Mouse (Mus musculus) intestine, postnatal 0 days (tissue): ENCODE data around the gene Man1c1. TPM values are rescaled to one million over a fixed set of nuclear protein-coding genes. Genes with fewer than 3 reads are reported as not detected.

Experiments
- ATAC-seq: fragments of 200-750 bp; cut with Nextera tagmentation; 2 replicates; pipeline ENCODE4 v1.8.0; 2017; ENCODE audit warnings: mild to moderate bottlenecking, moderate TSS enrichment, moderate library complexity
- H3K27ac ChIP-seq: fragments of 300-500 bp; sonication (generic); 2 replicates; pipeline ENCODE4 v1.5.1; 2014; ENCODE audit warnings: mild to moderate bottlenecking, low read depth, low read length, moderate library complexity
- H3K27me3 ChIP-seq: fragments of 300-500 bp; sonication (generic); replicated peaks from 2 replicates; pipeline ENCODE4 v1.6.1; 2014; ENCODE audit warnings: low read length, mixed read lengths; ENCODE audit not compliant: control insufficient read depth, insufficient read depth
- H3K36me3 ChIP-seq: fragments of 300-500 bp; sonication (generic); 2 replicates; pipeline ENCODE4 v1.6.1; 2014; ENCODE audit warnings: mild to moderate bottlenecking, moderate library complexity; ENCODE audit not compliant: control insufficient read depth, insufficient read depth
- H3K4me1 ChIP-seq: fragments of 300-500 bp; sonication (generic); replicated peaks from 2 replicates; pipeline ENCODE4 v1.6.1; 2014; ENCODE audit warnings: antibody characterized with exemption, low read length, mixed read lengths; ENCODE audit not compliant: control insufficient read depth, insufficient read depth
- H3K4me2 ChIP-seq: fragments of 300-500 bp; sonication (generic); replicated peaks from 2 replicates; pipeline ENCODE4 v1.6.1; 2014; ENCODE audit warnings: low read depth, mild to moderate bottlenecking, moderate library complexity
- H3K4me3 ChIP-seq: fragments of 300-500 bp; sonication (generic); 2 replicates; pipeline ENCODE4 v1.5.1; 2014; ENCODE audit warnings: low read depth, low read length
- H3K9ac ChIP-seq: fragments of 300-500 bp; sonication (generic); 2 replicates; pipeline ENCODE4 v1.6.1; 2014; ENCODE audit warnings: mild to moderate bottlenecking, low read depth, low read length
- H3K9me3 ChIP-seq: fragments of 300-500 bp; sonication (generic); 2 replicates; pipeline ENCODE4 v1.6.1; 2016; ENCODE audit warnings: mixed run types; ENCODE audit not compliant: control insufficient read depth
- CTCF ChIP-seq: sonication (generic); IDR thresholded peaks from 2 replicates; pipeline ENCODE4 v1.5.1; 2016; ENCODE audit warnings: low read depth, mild to moderate bottlenecking, control low read depth, antibody characterized with exemption, moderate library complexity
- WGBS: fragments of 180-500 bp; shearing (Covaris S2); extraction: QIAGEN DNeasy Blood & Tissue Kit; methylation state at CpG from one replicate; pipeline ENCODE4 v1.1.7; 2014; 5-methylcytosine and 5-hydroxymethylcytosine counted together
- polyA plus RNA-seq: library from polyadenylated mRNA; unstranded; fragments of >200 nt; fragmentation: Nextera tagmentation; extraction: Ambion mirVana; gene quantifications from 2 replicates; pipeline ENCODE4 v1.2.1, GENCODE M21; 2015

Gene Man1c1
- polyA plus RNA-seq, 1 experiment from 2014 or later, result 1.7 TPM

DNA sequence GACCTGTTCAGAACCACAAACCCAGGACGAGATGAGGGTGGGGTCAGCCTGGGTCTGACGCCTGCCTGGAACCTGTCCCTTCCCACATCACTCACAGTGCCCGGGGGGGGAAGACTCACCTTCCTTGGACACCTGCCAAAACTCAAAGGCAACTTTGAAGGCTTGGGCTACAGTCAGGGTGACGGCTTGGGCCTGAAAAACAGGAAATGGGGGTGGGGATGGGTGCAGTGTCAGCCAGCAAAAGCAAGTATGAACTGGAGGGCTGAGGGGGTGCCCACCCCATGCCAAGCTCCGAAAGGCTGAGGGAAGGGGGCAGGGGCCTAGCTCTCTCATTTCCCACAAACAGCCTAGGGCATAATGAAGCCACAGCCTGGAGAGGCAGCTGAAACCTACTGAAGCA, 46.2 kb upstream of the Man1c1 start:
- no peaks in the 10 kb centered on the region for H3K9me3 ChIP-seq
- 56% methylated on average over 5 of the region's 5 CpGs for WGBS
- H3K27ac ChIP-seq, result no peak overlapping the region
- no peaks in the 10 kb centered on the region for H3K27me3 ChIP-seq
- no peak overlapping the region for H3K9ac ChIP-seq
- no peaks in the 10 kb centered on the region for H3K4me1 ChIP-seq
- no peak for ATAC-seq
- H3K4me2 ChIP-seq, result no peak overlapping the region
- no peak for TF ChIP-seq CTCF
- peaks cover 41% of the 10 kb centered on the region for H3K36me3 ChIP-seq
- no peak overlapping the region for H3K4me3 ChIP-seq

GRCm38 (mm10) chr4:134749301-134750030, 45.4 kb upstream of the Man1c1 start:
- H3K9me3 ChIP-seq, result no peaks in the 10 kb centered on the region
- H3K27me3 ChIP-seq, result no peaks in the 10 kb centered on the region
- no peak overlapping the region for H3K9ac ChIP-seq
- no peak overlapping the region for H3K27ac ChIP-seq
- no peak overlapping the region for H3K4me2 ChIP-seq
- no peaks in the 10 kb centered on the region for H3K4me1 ChIP-seq
- peak; percentile 39 for ATAC-seq
- TF ChIP-seq CTCF, result peak; percentile 73
- no peak overlapping the region for H3K4me3 ChIP-seq
- 62% methylated on average over 21 of the region's 21 CpGs for WGBS
- peaks cover 41% of the 10 kb centered on the region for H3K36me3 ChIP-seq

DNA sequence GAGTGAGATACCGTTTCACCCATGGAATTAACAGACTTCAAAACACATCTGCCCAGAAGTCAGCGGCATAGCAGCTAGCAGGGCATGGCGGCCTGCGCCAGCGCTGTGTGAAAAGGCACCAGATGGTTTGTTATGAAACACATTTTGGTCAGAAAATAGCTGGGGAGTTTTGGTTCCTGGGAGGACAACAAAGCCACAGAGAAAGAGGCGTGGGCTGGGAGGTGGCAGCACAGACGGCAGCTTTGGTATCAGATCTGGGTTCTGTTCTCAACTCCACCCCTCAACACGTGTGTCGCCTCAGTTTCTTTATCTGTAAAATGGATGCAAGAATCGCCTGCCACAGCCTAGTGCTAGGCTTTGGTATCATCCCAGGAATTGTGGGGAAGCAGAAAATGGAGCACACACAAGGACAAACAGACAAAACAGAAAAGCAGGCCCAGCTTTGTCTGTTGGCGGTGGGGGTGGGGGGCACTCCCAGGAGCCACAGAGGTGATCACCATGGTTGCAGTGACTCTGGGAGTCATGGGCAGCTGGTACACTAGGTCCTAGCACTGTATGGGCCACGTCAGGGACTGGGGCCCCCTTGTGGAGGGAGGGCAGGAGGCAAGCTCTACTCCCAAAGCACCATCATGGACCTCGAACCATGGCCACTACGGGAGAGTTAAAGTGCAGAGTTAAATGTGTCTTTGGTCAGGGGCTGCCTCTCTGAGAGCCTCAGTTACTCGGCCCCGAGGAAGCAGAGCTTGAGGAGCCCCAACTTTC, 42.0 kb upstream of the Man1c1 start:
- peaks cover 47% of the 10 kb centered on the region for H3K36me3 ChIP-seq
- H3K4me3 ChIP-seq, result no peak overlapping the region
- peak; percentile 60 for TF ChIP-seq CTCF
- H3K9me3 ChIP-seq, result no peaks in the 10 kb centered on the region
- no peak overlapping the region for H3K27ac ChIP-seq
- H3K4me2 ChIP-seq, result no peak overlapping the region
- ATAC-seq, result no peak
- no peak overlapping the region for H3K9ac ChIP-seq
- H3K4me1 ChIP-seq, result no peaks in the 10 kb centered on the region
- H3K27me3 ChIP-seq, result no peaks in the 10 kb centered on the region
- 86% methylated on average over 16 of the region's 16 CpGs for WGBS

- WGBS, result 73% methylated on average over 16 of the region's 16 CpGs
- Histone ChIP-seq H3K27me3 (no peaks in the 10 kb centered on the region), H3K4me3 (no peak overlapping the region), H3K36me3 (peaks cover 41% of the 10 kb centered on the region), H3K4me2 (no peak overlapping the region), H3K9me3 (no peaks in the 10 kb centered on the region), H3K27ac (no peak overlapping the region), H3K9ac (no peak overlapping the region), H3K4me1 (no peaks in the 10 kb centered on the region)
- TF ChIP-seq CTCF, result no peak
- no peak for ATAC-seq
Measured at GRCm38 (mm10) chr4:134743881-134744633, 40.0 kb upstream of the Man1c1 start.

DNA sequence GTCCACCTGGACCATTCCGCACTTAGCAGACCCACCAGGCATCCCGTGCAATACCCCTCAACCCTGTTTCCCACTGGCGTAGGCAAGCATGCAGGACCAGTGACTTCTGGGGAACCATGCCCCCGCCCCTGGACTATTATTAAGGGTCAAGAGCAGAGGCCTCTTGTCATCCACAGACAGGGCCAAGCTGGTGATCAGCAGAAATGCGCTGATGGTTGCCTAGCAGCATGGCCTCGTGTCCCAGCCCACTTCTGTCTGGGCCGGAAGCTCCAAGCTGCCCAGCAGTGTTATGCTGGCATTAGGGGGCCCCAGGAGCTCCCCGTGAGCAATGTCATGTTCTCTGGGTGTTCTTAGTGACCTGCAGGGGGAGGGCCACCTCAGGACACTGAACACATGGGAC, 37.9 kb upstream of the Man1c1 start:
- ATAC-seq, result no peak
- no peak for TF ChIP-seq CTCF
- WGBS, result 74% methylated on average over 8 of the region's 8 CpGs
- no peaks in the 10 kb centered on the region for H3K27me3 ChIP-seq
- H3K9me3 ChIP-seq, result no peaks in the 10 kb centered on the region
- no peak overlapping the region for H3K27ac ChIP-seq
- no peak overlapping the region for H3K4me3 ChIP-seq
- H3K4me1 ChIP-seq, result no peaks in the 10 kb centered on the region
- H3K36me3 ChIP-seq, result peaks cover 22% of the 10 kb centered on the region
- no peak overlapping the region for H3K4me2 ChIP-seq
- no peak overlapping the region for H3K9ac ChIP-seq

- Histone ChIP-seq H3K36me3 (peaks cover 8% of the 10 kb centered on the region), H3K4me2 (no peak overlapping the region), H3K4me1 (no peaks in the 10 kb centered on the region), H3K9me3 (no peaks in the 10 kb centered on the region), H3K9ac (no peak overlapping the region), H3K27ac (no peak overlapping the region), H3K27me3 (no peaks in the 10 kb centered on the region), H3K4me3 (no peak overlapping the region)
- 94% methylated on average over 4 of the region's 4 CpGs for WGBS
- no peak for ATAC-seq
- no peak for TF ChIP-seq CTCF
Measured at GRCm38 (mm10) chr4:134740186-134740585, 36.1 kb upstream of the Man1c1 start.
